25 mouse cellular contexts compared by ENCODE assay signal in the genomic region with DNA sequence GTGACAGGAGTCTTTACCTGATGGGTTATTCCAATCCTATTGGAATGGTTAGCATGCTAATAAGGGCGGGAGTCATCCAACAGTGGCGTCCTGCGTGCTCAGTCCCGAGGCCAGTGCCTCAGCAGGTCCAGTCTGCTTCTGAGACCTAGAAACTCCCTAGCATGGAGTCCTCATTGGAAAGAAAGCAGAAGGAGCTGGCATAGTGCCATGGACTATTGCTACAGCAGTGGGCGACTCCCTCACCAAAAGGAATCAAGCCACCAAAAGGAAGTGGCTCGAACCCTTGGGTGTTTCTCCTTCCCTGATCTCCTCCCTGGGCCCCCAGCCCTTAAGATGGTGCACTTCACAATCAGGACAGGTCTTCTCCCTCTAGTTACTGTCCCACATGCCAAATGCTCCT. TPM values are rescaled to one million over a fixed set of nuclear protein-coding genes. Genes with fewer than 3 reads are reported as not detected.
DNase-seq lines count a peak whose midpoint lies in the region; ATAC-seq and TF ChIP-seq lines count a peak whose summit lies in the region.
"Had no signal": no experiment of that assay in that cellular context is flagged by ENCODE, and none has a peak within 500 bp of the region (broad histone marks: within the 10 kb centered on the region; RNA-seq: fewer than 3 reads in every experiment).

No protein-coding gene starts in this region.

- no peaks in the 10 kb centered on the region; the same call in 1 of the 2 replicates for H3K4me1 ChIP-seq in lung, postnatal 0 days (ENCODE audit: insufficient read depth, low read depth, low read length)
- no peaks in the 10 kb centered on the region for H3K4me1 ChIP-seq in hindbrain, embryonic 14.5 days (replicated peaks; ENCODE audit: control insufficient read depth, insufficient read depth, low read length)
- H3K4me1 ChIP-seq: hindbrain, embryonic 12.5 days; limb, embryonic 12.5 days; liver, embryonic 15.5 days; midbrain, embryonic 13.5 days; neural tube, embryonic 13.5 days had no signal

- no peak for ATAC-seq in lung, postnatal 0 days
- no peak for ATAC-seq in hindbrain, embryonic 14.5 days (ENCODE audit: low FRiP score)
- ATAC-seq: activated CD4-positive, CD25-positive, alpha-beta regulatory T cell, adult 4 months; forebrain, embryonic 16.5 days; intestine, postnatal 0 days; midbrain, embryonic 13.5 days had no signal

- no peak overlapping the region for H3K27ac ChIP-seq in lung, postnatal 0 days (ENCODE audit: low read length)
- H3K27ac ChIP-seq in hindbrain, embryonic 14.5 days = no peak overlapping the region
- H3K27ac ChIP-seq: hindbrain, embryonic 12.5 days; limb, embryonic 12.5 days; liver, embryonic 15.5 days; midbrain, embryonic 13.5 days; neural tube, embryonic 13.5 days had no signal

- no peaks in the 10 kb centered on the region for H3K9me3 ChIP-seq in lung, postnatal 0 days (ENCODE audit: low read length)
- no peaks in the 10 kb centered on the region for H3K9me3 ChIP-seq in hindbrain, embryonic 14.5 days (ENCODE audit: control insufficient read depth, low read length)
- H3K9me3 ChIP-seq: hindbrain, embryonic 12.5 days; limb, embryonic 12.5 days; liver, embryonic 15.5 days; midbrain, embryonic 13.5 days; neural tube, embryonic 13.5 days had no signal

- H3K9ac ChIP-seq in lung, postnatal 0 days (replicated peaks; ENCODE audit: low read depth) = no peak overlapping the region
- H3K9ac ChIP-seq in hindbrain, embryonic 14.5 days = no peak overlapping the region
- H3K9ac ChIP-seq: hindbrain, embryonic 12.5 days; limb, embryonic 12.5 days; liver, embryonic 15.5 days; midbrain, embryonic 13.5 days; neural tube, embryonic 13.5 days had no signal

- H3K27me3 ChIP-seq in lung, postnatal 0 days (replicated peaks; ENCODE audit: insufficient read depth, low read length) = no peaks in the 10 kb centered on the region
- H3K27me3 ChIP-seq in hindbrain, embryonic 14.5 days (ENCODE audit: control insufficient read depth, insufficient read depth, low read length) = no peaks in the 10 kb centered on the region
- H3K27me3 ChIP-seq: hindbrain, embryonic 12.5 days; limb, embryonic 12.5 days; liver, embryonic 15.5 days; midbrain, embryonic 13.5 days; neural tube, embryonic 13.5 days had no signal

- 72% methylated on average over 6 of the region's 6 CpGs for WGBS in lung, postnatal 0 days
- WGBS in hindbrain, embryonic 14.5 days = 90% methylated on average over 6 of the region's 6 CpGs

- no peak for TF ChIP-seq EP300 in lung, postnatal 0 days (IDR thresholded peaks at IDR 0.05)

- H3K36me3 ChIP-seq in lung, postnatal 0 days (ENCODE audit: insufficient read depth, low read length) = no peaks in the 10 kb centered on the region
- no peaks in the 10 kb centered on the region for H3K36me3 ChIP-seq in hindbrain, embryonic 14.5 days (replicated peaks; ENCODE audit: control insufficient read depth, insufficient read depth)
- H3K36me3 ChIP-seq: hindbrain, embryonic 12.5 days; limb, embryonic 12.5 days; liver, embryonic 15.5 days; midbrain, embryonic 13.5 days; neural tube, embryonic 13.5 days had no signal

- H3K4me3 ChIP-seq in lung, postnatal 0 days (ENCODE audit: low read depth, low read length) = no peak overlapping the region
- no peak overlapping the region for H3K4me3 ChIP-seq in hindbrain, embryonic 14.5 days (replicated peaks; ENCODE audit: low read length)
- H3K4me3 ChIP-seq: erythroblast, embryonic 14.5 days; hindbrain, embryonic 12.5 days; limb, embryonic 12.5 days; liver, embryonic 15.5 days; midbrain, embryonic 13.5 days; neural tube, embryonic 13.5 days had no signal

- no peak overlapping the region for H3K4me2 ChIP-seq in lung, postnatal 0 days (replicated peaks; ENCODE audit: low read depth, low read length)
- H3K4me2 ChIP-seq in hindbrain, embryonic 14.5 days (replicated peaks) = no peak overlapping the region
- H3K4me2 ChIP-seq: heart, embryonic 11.5 days; hindbrain, embryonic 12.5 days; limb, embryonic 12.5 days; liver, embryonic 15.5 days; midbrain, embryonic 13.5 days; neural tube, embryonic 13.5 days had no signal

- peak; percentile 35 for DNase-seq in adrenal gland, postnatal 14 days
- DNase-seq in adrenal gland, postnatal 25 days = no peak
- peak; percentile 39 for DNase-seq in lung, postnatal 0 days (ENCODE audit: low spot score)
- no peak for DNase-seq in lung, postnatal 25 days (ENCODE audit: low spot score)
- peak; percentile 8 for DNase-seq in adipocyte (ENCODE audit: low spot score)
- DNase-seq in lung, postnatal 36 days = peak; percentile 36
- no peak for DNase-seq in Muller cell, postnatal 12 days (ENCODE audit: inconsistent ontology term)
- DNase-seq in hindbrain, embryonic 14.5 days (ENCODE audit: low spot score) = no peak
- DNase-seq: adrenal gland, postnatal 36 days; cerebellum, adult 8-10 months; heart, postnatal 36 days; kidney, adult 9 months; kidney, postnatal 10 days; layer of hippocampus, adult 9-11 months; thymus, postnatal 14 days had no signal

- no peak for TF ChIP-seq CTCF in lung, postnatal 0 days (IDR thresholded peaks at IDR 0.05)

RNA-seq across cellular contexts. Expression of a gene that starts 24.6 kb away (rescaled TPM):
- total RNA-seq in adrenal gland, postnatal 14 days (2021) = 17.6 and 24.0 TPM in 2 replicates
- 7.7 and 11.4 TPM in 2 replicates for total RNA-seq in adrenal gland, postnatal 25 days (2021)
- 16.9 and 18.2 TPM in 2 replicates for polyA plus RNA-seq in lung, postnatal 0 days (2015; fragmentation: Nextera tagmentation; extraction: Ambion mirVana)
- polyA plus RNA-seq in hindbrain, embryonic 14.5 days (2014; fragmentation: Nextera tagmentation; extraction: Ambion mirVana) = 21.0 and 23.0 TPM in 2 replicates

Comparison
In these comparisons a context has a peak if more than half of its experiments do, and no peak if none do; other contexts are left out.
1. DNase-seq: peak in adrenal gland, postnatal 14 days (single experiment), lung, postnatal 0 days (single experiment), adipocyte (single experiment) and lung, postnatal 36 days (single experiment); none in adrenal gland, postnatal 25 days (single experiment), lung, postnatal 25 days (single experiment), Muller cell, postnatal 12 days (single experiment) and hindbrain, embryonic 14.5 days (single experiment).